Mouse (Mus musculus) cerebellum, postnatal 4 days (tissue): ENCODE measurements around the gene Dppa3.
"Not testable (repeated sequence)": the region's sequence is repeated elsewhere in the genome, so short reads cannot be mapped to it uniquely, and the experiment has no call there.

Experiments
- DNase-seq, 2 experiments: peaks; one replicate each; pipeline ENCODE4 v3.0.0; 2022; ENCODE audit warnings: low spot score in 2 of 2, mixed read lengths in 1 of 2

Gene Dppa3

GRCm38 (mm10) chr6:122612426-122612825 is 13.8 kb upstream of the Dppa3 start:
- DNase-seq: no peak

GRCm38 (mm10) chr6:122614047-122614446 is 12.2 kb upstream of the Dppa3 start:
- peak in 1 of 2 experiments; percentile 21 for DNase-seq

DNA sequence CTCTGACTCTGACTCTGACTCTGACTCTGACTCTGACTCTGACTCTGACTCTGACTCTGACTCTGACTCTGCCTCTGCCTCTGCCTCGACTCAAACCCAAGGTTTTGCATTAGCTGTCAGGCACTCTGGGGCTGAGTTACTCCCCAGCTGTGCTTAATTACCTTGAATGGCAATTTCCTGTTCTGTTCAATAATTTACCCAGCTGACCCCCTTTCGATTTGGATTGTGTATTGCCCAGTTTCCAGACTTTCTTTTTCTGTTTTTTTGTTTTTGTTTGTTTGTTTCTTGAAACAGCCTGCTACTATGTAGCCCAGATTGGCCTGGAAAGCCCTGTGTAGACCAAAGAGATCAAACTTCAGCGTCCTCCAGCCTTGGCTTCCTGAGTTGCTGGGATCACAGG is 10.2 kb upstream of the Dppa3 start:
- no peak for DNase-seq

DNA sequence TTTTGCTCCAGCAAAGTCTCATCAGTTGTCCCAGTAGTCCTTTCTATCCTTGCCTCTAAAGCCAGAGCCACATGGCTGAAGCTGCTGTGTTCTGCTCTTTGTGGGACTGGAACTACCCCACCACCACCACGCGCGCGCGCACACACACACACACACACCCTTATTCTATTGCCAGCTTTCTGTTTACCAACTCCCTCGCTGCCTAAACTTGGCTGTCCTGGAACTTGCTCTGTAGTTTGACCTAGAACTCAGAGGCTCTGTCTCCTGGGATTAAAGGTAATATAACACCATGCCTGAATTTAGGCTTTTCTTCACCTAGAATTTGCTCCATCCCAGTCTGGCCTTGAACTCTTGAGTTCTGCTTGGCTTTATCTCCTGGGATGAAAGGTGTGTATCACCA is 5.1 kb upstream of the Dppa3 start:
- DNase-seq: no peak

DNA sequence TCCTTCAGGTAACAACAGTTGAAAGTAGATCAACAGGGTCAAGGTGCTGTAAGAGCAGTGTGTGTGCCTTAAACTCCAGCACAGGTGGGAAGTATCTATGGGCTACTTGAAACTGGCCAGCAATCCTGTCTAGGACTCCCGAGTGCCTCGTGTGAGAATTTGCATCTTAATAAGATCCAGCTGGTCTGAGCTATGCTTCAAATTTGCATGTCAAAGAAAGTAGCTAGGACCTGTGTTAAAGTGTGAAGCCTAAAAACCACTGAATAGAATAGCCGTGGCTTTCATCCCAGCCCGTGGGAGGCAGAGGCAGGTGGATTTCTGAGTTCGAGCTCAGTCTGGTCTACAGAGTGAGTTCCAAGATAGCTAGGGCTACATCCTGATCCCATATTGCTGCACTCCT is 1.7 kb upstream of the Dppa3 start:
- DNase-seq: no peak

DNA sequence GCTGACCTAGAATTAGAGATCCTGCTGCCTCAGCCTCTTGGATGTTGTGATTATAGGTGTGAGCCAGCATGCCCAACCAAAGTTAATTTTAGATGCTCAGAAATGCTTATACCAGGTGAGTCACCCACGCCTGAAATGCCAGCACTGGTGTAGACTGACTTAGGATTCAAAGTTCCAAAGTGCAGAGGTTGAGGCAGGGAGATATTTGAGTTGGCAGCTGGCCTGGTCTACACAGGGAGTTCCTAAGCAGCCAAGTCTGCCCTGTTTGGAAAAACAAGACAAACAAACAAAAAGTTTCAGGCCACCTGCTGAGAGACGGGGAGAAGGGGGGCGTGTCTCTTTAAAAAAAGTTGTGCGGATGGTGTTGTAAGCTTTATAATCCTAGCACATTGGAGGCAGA is 1.1 kb upstream of the Dppa3 start:
- no peak for DNase-seq

- DNase-seq: no peak
Observed at GRCm38 (mm10) chr6:122627469-122628108, 1.4 kb downstream of the Dppa3 start.

DNA sequence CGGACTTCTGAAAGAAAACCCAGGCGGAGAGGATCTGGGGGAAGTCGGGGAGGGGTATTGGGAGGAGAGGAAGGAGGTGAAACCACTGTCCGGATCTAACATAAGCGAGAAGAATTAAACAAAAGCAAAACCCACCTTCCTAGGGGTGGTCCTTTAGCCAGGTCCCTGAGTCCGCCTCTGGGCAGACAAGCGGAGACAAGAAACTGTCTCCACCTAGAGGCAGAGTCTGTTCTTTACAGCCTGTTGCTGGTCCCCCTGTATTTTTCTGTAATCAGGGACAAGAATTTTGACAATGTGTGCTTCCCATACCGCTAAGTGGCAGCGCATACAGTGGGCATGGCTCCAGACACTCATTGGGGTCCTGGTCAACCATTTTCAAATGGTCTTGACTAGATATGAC is 7.2 kb downstream of the Dppa3 start:
- no peak for DNase-seq

DNA sequence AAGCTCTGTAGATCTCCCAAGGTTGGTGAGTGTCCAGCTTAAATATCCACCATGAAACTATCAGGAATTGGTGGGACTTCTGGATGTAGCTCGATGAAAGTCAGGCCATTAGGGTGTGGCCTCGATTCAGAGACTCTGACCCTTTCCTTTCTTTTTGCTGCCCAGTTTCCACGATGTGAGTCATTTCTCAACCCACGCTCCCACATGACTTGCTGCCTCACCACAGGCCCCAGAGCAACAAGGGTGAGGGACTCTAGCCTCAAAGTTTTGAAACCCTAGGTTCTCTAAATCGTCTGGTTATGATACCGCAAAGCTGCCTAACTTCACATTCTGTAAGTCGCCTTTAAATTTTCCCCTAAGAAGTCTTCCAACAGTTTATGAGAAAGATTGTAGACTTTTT is 9.1 kb downstream of the Dppa3 start:
- DNase-seq: no peak

- no peak for DNase-seq
Observed at GRCm38 (mm10) chr6:122636666-122637065, 10.5 kb downstream of the Dppa3 start.

- not testable (repeated sequence) for DNase-seq
Observed at GRCm38 (mm10) chr6:122637566-122637965, 11.4 kb downstream of the Dppa3 start.

DNA sequence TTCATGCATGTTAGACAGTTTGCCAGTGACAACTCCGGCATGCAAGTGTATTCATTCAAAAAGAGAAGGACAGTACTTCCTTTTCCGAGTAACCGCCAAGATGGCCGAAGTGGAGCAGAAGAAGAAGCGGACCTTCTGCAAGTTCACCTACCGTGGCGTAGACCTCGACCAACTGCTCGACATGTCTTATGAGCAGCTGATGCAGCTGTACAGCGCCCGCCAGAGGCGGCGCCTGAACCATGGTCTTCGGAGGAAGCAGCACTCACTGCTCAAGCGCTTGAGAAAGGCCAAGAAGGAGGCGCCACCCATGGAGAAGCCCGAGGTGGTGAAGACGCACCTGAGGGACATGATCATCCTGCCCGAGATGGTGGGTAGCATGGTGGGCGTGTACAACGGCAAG is 18.0 kb downstream of the Dppa3 start:
- DNase-seq: not testable (repeated sequence)

DNA sequence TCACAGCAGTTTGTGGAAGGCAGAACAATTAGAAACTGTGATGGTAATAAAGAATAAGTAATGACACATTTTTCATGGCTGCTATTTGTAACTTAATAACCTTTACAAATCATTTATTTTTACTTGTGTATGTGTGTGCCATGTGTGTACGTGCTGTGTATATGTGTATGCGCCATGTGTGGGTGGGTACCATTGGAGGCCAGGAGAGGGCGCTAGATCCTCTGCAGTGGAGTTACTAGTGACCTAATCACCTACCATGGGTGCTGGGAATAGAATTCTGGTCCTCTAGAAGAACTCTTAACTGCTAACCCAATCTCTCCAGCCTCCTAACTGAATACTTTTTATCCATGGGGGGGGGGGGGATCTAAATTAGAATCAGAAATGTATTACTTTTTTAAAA is 23.7 kb downstream of the Dppa3 start:
- DNase-seq: no peak

DNA sequence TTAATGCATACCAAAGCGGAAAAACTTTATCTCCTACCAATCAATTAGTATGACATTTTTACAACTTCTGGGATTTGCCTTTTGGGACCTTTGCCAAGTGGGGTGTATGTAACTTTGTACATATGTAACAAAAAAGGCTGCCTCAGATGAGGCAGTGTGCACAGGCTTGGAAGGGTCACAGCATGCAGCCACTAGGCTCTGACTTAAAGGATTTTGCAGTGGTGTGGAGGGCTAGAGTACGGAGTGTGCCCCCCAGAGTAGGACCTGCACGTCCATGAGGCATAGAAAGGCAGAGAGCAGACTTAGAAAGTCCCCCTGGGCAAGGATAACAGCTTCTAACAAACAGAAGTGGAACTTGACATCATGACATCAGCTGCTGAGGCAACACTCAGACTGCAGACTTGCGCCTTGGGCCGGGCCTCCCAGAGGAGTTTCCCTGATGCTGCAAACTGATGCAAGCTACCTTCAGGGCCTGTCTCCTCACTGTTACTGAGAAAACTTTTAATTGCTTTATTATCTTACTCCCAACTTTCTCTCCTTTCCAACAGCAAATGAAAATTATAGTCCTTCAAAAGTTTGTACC is 24.3 kb downstream of the Dppa3 start:
- DNase-seq: no peak

- no peak for DNase-seq
Observed at GRCm38 (mm10) chr6:122654301-122654700, 28.1 kb downstream of the Dppa3 start.

- no peak for DNase-seq
Observed at GRCm38 (mm10) chr6:122657630-122658029, 31.4 kb downstream of the Dppa3 start.

GRCm38 (mm10) chr6:122659567-122659966 is 33.4 kb downstream of the Dppa3 start:
- no peak for DNase-seq

DNA sequence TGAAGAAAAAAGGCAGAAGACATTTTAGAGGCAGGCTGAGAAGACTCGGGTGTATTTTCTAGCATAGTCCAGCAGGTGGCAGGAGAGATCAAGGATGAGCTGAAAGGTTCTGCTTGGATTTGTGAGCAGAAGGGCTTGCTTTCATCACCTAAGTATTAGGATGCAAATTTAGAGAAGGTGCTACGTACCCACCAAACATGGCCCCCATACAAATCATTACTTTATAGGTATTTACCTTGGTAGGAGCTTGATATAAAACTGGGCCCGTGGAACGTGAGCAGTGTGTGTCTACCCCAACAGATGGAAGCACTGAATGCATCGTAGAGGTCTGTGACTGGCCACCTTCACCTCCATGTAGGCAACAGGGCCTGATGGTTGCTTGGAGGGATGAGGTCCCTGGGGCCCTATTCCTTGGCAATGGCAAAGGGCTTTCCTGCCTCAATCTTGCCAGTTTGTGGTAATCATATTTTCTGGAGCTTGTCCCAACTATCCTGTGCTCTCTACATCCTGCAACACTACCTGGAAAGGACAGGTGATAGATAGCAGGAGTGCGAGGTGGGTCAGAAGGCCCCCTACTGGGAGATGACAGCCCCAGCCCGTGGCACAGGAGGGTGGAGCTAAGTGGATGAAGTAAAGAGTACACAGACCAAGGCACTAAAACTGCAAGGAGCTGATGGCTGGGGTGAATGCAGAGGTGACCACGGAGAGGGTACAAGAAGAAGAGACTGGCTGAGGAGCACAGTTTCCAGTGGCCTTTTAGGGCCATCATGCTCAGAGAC is 34.6 kb downstream of the Dppa3 start:
- DNase-seq: peak in 1 of 2 experiments; percentile 61

DNA sequence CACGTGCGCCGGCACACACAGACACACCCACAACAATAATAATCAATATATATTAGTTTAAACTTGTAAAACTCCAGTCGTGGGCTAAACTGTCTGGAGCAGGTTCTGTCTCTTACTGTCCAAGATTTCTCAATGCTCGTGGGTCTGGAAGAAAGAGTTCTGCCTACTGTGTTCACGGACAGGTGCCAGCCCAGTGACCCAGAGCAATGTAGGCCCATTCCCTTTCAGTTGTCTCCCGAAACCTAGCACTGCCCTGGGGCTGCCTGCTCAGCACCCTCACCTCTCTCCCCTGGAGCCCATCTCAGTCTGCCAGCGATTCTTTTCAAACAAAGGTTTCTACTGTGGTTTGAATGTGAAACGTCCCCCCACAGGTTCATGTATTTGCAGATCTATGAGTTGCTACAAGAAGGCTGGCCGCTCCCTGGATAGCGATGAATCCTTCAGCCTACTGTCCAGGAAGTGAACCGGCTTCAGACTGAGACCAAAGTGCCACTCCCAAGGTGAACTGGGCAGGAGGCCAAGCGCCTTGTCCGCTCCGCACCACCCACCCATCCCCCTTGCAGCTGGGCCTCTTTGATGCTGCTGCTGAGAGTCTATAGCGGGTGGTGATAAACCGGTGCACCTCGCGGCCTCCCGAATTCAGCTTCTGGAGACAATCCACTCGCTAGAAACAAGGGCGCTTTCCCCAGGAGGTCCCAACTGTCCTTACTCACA is 36.5 kb downstream of the Dppa3 start:
- DNase-seq: no peak

- no peak for DNase-seq
Observed at GRCm38 (mm10) chr6:122663596-122664206, 37.5 kb downstream of the Dppa3 start.

- no peak for DNase-seq
Observed at GRCm38 (mm10) chr6:122665866-122666265, 39.7 kb downstream of the Dppa3 start.

DNA sequence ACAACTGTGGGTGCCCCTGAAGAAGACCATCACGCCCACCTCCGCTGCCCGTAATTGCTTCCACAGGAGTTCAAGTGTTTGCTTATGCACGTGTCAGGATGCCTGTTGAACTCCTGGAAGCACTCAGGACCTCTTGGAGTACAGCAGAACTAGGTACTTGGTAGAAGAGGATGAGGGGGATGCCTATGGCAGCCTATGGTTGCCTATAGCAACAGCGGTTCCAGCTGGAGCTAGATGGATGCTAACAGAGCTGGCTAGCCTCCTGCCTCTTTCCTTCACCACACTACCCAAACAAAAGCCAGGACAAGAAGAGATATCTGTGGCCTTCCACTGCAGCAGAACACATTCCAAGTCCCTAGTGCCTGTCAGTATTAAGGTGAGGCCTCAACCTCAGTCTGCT is 41.5 kb downstream of the Dppa3 start:
- DNase-seq: no peak
